Mouse (Mus musculus) lung, adult 2 months (tissue): ENCODE measurements around the gene Tmc5.

ENCODE experiments used
- CTCF ChIP-seq: fragments of 200-500 bp; IDR thresholded peaks from 2 replicates; pipeline ENCODE4 v1.5.1; 2011; ENCODE audit warnings: mild to moderate bottlenecking, low read length, control low read depth; ENCODE audit not compliant: insufficient read depth
- POLR2A ChIP-seq: fragments of 200-500 bp; IDR thresholded peaks from 2 replicates; pipeline ENCODE4 v1.6.1; 2011; ENCODE audit warnings: low read depth, mild to moderate bottlenecking, control low read depth, low read length, borderline replicate concordance; ENCODE audit errors: extremely low read depth

DNA sequence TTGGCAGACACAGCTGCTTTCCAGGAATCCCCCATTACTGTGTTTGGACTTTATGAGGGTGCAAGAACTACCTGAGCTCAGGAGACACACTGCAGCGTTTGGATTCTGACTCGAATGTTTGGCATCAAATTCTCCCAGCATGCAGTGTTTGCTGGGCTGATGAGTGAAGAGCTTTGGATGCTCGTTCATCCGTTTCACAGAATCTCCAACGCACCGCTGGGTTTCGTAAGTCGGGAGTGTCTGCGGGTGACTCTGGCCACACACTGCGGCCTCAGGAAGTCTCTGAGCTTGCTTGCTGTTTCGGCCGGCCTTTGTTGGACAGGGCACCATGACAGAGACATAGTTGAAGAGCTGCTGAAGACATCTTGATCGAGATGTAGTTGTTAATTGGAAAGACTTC is 17.0 kb downstream of the Tmc5 start:
- TF ChIP-seq POLR2A (no peak), CTCF (no peak)
